Mouse (Mus musculus): ENCODE results near the gene Trim27. TPM values are rescaled to one million over a fixed set of nuclear protein-coding genes. Genes with fewer than 3 reads are reported as not detected.

Trim27 gene
- polyA plus RNA-seq, 1 experiment from 2014 or later: 111 TPM

DNA sequence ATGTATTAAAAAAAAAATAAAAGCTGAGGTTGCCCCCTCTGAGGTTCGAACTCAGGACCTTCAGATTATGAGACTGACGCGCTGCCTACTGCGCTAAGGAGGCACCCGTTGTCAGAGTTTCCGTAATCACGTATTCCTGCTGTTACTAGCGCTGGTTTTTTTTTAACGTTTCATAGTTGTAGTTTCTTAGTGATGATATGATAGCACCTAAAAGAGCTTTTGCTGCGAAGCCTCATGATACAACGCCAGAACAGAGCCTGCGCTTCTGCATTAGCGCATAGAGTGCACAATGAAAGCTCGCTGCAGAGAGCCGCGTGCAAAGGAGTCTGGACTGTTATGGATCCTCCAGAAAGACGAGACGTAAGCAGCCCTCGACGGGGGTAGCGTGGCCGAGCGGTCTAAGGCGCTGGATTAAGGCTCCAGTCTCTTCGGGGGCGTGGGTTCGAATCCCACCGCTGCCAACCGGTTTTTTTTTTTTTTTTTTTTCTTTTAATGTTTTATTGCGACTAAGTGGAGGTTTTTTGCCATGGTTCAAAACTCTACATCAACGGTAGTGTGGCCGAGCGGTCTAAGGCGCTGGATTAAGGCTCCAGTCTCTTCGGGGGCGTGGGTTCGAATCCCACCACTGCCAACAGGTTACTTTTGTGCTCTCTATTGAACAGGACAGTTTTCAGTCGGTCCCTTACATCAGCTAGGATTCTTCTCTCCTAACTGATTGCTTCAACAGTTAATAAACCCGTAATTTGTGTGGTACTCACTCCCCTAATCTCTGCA is 9.4 kb upstream of the Trim27 start:
- peak; percentile 79 for ATAC-seq (ENCODE audit: low read depth)
- H3K27ac ChIP-seq (replicated peaks; ENCODE audit: low read depth, low read length): no peak overlapping the region; the same call in 1 of the 2 replicates

DNA sequence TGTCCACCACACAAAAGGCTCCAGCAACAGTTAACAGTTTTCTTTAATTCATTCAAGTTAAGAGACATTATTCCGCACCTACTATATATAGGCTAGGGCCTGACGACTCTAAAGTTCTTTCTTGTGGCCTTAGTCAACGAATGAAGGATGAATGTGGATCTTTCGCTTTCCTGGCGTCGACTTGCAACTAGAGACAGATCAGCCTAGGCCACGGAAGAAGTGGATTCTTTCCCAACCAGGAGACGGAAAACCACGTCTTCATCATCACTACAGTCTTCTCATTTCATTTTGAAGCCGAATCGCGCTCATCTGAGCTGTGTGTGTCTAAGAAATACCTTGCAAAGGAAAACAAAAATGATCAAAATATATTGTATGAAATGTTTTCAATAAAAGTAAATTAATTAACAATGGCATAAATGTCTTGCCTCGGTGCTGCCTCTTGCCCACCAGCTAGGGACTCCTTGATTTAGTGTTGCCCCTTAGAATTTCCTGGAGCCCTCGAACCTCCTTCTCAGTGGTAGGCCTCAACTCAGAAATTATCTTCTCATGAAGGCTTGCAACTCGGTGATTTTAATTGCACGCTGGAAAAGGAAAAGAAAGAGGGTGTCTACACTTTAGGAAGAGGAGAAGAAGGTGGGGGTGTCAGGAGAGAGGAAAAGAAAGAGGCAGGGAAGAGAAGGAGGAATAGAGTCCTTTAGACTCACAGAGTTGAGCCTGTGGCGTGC is 8.7 kb upstream of the Trim27 start:
- no peaks in the 10 kb centered on the region for H3K27me3 ChIP-seq (replicated peaks; ENCODE audit: control insufficient read depth, insufficient read depth, low read length)
- DNase-seq (ENCODE audit: low spot score) (no peak), ATAC-seq (ENCODE audit: low read depth) (no peak)
- peak overlapping the region; percentile 97 for H3K4me2 ChIP-seq (ENCODE audit: low read depth, low read length)
- no peaks in the 10 kb centered on the region for H3K4me1 ChIP-seq (ENCODE audit: control insufficient read depth, insufficient read depth, low read length)
- peak overlapping the region; percentile 58 for H3K4me3 ChIP-seq (ENCODE audit: low read depth, low read length)
- no peak overlapping the region for H3K27ac ChIP-seq (replicated peaks; ENCODE audit: low read depth, low read length)
- 41% methylated on average over 17 of the region's 17 CpGs for WGBS
- H3K9ac ChIP-seq (ENCODE audit: low read depth, low read length): no peak overlapping the region
- no peaks in the 10 kb centered on the region for H3K9me3 ChIP-seq (ENCODE audit: control insufficient read depth, low read length)
- H3K36me3 ChIP-seq (ENCODE audit: control insufficient read depth, insufficient read depth, low read length): no peaks in the 10 kb centered on the region

More for the DNA sequence above, 9.4 kb upstream of the Trim27 start:
- Histone ChIP-seq H3K4me2 (ENCODE audit: low read depth, low read length) (peak overlapping the region; percentile 97), H3K4me1 (ENCODE audit: control insufficient read depth, insufficient read depth, low read length) (no peaks in the 10 kb centered on the region), H3K4me3 (ENCODE audit: low read depth, low read length) (peak overlapping the region; percentile 58), H3K36me3 (ENCODE audit: control insufficient read depth, insufficient read depth, low read length) (no peaks in the 10 kb centered on the region), H3K27me3 (replicated peaks; ENCODE audit: control insufficient read depth, insufficient read depth, low read length) (no peaks in the 10 kb centered on the region), H3K9me3 (ENCODE audit: control insufficient read depth, low read length) (no peaks in the 10 kb centered on the region), H3K9ac (ENCODE audit: low read depth, low read length) (peak overlapping the region; percentile 32; the same call in 1 of the 2 replicates)
- WGBS: under 1% methylated on average over 39 of the region's 39 CpGs
- peak; percentile 93 for DNase-seq (ENCODE audit: low spot score)

DNA sequence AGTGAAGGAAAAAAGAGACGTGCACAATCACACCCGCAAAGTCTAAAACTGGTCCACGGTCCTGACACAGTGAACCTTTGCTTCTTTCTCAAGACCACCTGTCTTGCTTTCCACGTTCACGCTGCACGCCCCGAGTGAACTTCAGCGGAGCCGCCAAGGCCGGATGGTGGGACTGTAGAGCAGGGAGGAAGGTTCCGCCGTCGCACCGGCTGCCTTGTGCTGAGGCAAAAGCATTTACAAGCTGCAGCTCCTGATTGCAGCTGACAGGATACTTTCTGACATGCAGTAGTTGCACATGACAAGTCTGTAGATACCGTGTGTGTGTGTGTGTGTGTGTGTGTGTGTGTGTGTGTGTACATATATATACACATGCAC is 8.1 kb upstream of the Trim27 start:
- Histone ChIP-seq H3K4me2 (ENCODE audit: low read depth, low read length) (peak overlapping the region; percentile 97), H3K27me3 (replicated peaks; ENCODE audit: control insufficient read depth, insufficient read depth, low read length) (no peaks in the 10 kb centered on the region), H3K27ac (replicated peaks; ENCODE audit: low read depth, low read length) (no peak overlapping the region), H3K9me3 (ENCODE audit: control insufficient read depth, low read length) (no peaks in the 10 kb centered on the region), H3K4me1 (ENCODE audit: control insufficient read depth, insufficient read depth, low read length) (no peaks in the 10 kb centered on the region), H3K36me3 (ENCODE audit: control insufficient read depth, insufficient read depth, low read length) (no peaks in the 10 kb centered on the region), H3K4me3 (ENCODE audit: low read depth, low read length) (peak overlapping the region; percentile 54), H3K9ac (ENCODE audit: low read depth, low read length) (no peak overlapping the region)
- DNase-seq (ENCODE audit: low spot score): peak; percentile 40
- 5% methylated on average over 15 of the region's 15 CpGs for WGBS
- ATAC-seq (ENCODE audit: low read depth): no peak

DNA sequence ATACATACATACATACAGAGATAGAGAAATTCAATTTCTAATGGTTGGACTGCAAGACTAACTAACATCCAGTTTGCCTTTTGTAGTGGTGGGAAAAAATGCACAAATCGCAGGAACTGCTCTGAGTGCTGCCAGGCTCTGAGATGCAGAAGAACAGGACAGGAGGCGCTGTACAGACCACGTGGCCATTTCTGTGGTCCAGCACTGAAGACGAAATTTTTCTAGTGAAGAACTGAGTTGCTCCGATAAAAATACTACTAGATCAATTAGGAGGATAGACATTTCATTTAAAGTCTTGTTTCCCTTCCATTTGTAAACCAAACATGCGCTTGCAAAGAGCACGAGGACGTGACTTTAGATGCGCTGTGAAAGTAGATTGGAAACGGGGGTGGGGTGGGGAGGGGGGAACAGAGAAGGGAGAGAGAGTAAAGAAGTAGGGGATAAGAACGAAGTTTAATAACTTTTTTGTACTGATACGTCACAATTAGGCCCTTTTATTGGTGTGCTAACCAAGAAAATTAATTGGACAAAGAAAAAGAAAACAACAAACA is 7.6 kb upstream of the Trim27 start:
- 0% methylated on average over 12 of the region's 12 CpGs for WGBS
- H3K4me2 ChIP-seq (ENCODE audit: low read depth, low read length): peak overlapping the region; percentile 97
- DNase-seq (ENCODE audit: low spot score): peak; percentile 87
- no peak overlapping the region; the same call in 1 of the 2 replicates for H3K27ac ChIP-seq (replicated peaks; ENCODE audit: low read depth, low read length)
- peak overlapping the region; percentile 61 for H3K9ac ChIP-seq (ENCODE audit: low read depth, low read length)
- peak overlapping the region; percentile 54 for H3K4me3 ChIP-seq (ENCODE audit: low read depth, low read length)
- H3K27me3 ChIP-seq (replicated peaks; ENCODE audit: control insufficient read depth, insufficient read depth, low read length): no peaks in the 10 kb centered on the region
- no peaks in the 10 kb centered on the region for H3K4me1 ChIP-seq (ENCODE audit: control insufficient read depth, insufficient read depth, low read length)
- no peaks in the 10 kb centered on the region for H3K36me3 ChIP-seq (ENCODE audit: control insufficient read depth, insufficient read depth, low read length)
- no peaks in the 10 kb centered on the region for H3K9me3 ChIP-seq (ENCODE audit: control insufficient read depth, low read length)
- ATAC-seq (ENCODE audit: low read depth): 0 out of 2 replicates have a peak, but pooled peaks have one; percentile 24

DNA sequence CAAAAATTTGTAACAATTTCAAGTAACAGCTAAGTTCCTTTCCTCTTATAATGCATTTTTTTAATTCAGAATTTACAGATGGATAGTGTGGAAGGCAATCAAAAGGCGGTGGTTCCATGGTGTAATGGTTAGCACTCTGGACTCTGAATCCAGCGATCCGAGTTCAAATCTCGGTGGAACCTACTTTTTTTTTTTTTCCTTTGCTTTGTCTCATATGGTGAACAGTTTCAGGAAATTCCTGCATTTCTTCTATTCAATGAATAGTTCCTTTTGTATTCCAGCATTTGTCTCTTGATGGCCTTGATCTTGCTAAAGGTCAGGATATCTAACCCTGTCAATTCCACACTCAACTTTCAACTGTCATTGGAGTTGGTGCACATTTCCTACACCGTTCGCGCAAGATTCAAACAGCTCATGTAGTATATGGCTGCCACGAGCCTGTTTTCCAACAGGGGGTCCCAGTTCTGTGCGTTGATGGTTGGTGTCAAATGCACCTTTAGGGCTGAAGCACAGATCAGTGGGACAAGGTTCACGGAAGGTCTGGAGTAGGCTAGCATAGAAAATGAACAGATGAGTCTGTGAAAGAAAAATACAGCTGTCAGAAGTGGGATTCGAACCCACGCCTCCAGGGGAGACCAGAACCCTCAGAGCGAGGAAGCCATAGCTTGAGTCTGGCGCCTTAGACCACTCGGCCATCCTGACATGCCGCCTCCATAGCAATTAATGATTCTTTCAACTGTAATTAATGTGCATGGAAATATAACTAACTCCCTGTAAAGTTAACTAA is 6.8 kb upstream of the Trim27 start:
- peak overlapping the region; percentile 54 for H3K4me3 ChIP-seq (ENCODE audit: low read depth, low read length)
- H3K9ac ChIP-seq (ENCODE audit: low read depth, low read length): peak overlapping the region; percentile 47; the same call in 1 of the 2 replicates
- DNase-seq (ENCODE audit: low spot score): peak; percentile 86
- no peaks in the 10 kb centered on the region for H3K4me1 ChIP-seq (ENCODE audit: control insufficient read depth, insufficient read depth, low read length)
- H3K27ac ChIP-seq (replicated peaks; ENCODE audit: low read depth, low read length): peak overlapping the region; percentile 67
- no peaks in the 10 kb centered on the region for H3K36me3 ChIP-seq (ENCODE audit: control insufficient read depth, insufficient read depth, low read length)
- peak overlapping the region; percentile 97 for H3K4me2 ChIP-seq (ENCODE audit: low read depth, low read length)
- no peaks in the 10 kb centered on the region for H3K27me3 ChIP-seq (replicated peaks; ENCODE audit: control insufficient read depth, insufficient read depth, low read length)
- peak; percentile 64 for ATAC-seq (ENCODE audit: low read depth)
- H3K9me3 ChIP-seq (ENCODE audit: control insufficient read depth, low read length): no peaks in the 10 kb centered on the region
- WGBS: under 1% methylated on average over 16 of the region's 16 CpGs

DNA sequence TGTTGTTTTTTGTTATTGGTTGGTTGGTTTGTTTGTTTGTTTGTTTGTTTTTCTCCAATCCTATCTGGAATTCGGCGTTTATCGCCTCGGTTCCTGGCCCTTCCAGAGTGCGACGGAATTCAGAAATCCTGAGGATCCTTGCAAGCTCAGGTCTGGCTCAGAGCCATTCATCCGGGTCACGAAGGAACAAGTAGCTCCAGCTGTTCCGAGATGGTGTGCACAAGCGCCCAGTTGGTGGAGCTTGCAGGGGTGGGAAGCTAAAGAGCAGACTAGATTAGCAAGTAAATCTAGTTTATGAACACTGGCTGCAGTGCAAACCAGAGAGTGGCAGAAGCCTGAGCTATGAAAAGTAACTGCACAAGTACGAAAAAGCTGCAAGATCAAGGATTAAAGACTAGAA is 6.2 kb upstream of the Trim27 start:
- H3K36me3 ChIP-seq (ENCODE audit: control insufficient read depth, insufficient read depth, low read length): no peaks in the 10 kb centered on the region
- H3K9ac ChIP-seq (ENCODE audit: low read depth, low read length): peak overlapping the region; percentile 47
- peak overlapping the region; percentile 97 for H3K4me2 ChIP-seq (ENCODE audit: low read depth, low read length)
- no peaks in the 10 kb centered on the region for H3K9me3 ChIP-seq (ENCODE audit: control insufficient read depth, low read length)
- H3K4me1 ChIP-seq (ENCODE audit: control insufficient read depth, insufficient read depth, low read length): no peaks in the 10 kb centered on the region
- H3K27me3 ChIP-seq (replicated peaks; ENCODE audit: control insufficient read depth, insufficient read depth, low read length): no peaks in the 10 kb centered on the region
- ATAC-seq (ENCODE audit: low read depth) (peak; percentile 64), DNase-seq (ENCODE audit: low spot score) (peak; percentile 97)
- WGBS: under 1% methylated on average over 11 of the region's 11 CpGs
- peak overlapping the region; percentile 67 for H3K27ac ChIP-seq (replicated peaks; ENCODE audit: low read depth, low read length)
- H3K4me3 ChIP-seq (ENCODE audit: low read depth, low read length): peak overlapping the region; percentile 54

DNA sequence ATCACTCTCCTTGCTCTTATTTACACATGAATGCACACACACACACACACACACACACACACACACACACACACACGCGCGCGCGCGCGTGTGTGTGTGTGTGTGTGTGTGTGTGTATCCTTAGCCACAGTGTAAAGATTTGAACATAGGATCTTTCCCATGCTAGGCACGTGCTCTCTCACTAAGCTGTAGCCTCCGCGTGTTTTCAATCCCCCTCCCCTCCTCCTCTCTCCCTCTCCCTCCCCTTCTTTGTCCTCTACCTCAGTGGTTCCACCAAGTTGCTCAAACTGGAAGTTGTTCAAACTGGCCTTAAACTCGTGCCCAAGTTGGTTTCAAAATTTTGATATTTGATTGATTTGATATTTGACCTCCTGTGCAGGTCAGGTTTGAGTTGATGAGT is 2.5 kb upstream of the Trim27 start:
- Histone ChIP-seq H3K4me3 (ENCODE audit: low read depth, low read length) (no peak overlapping the region), H3K4me2 (ENCODE audit: low read depth, low read length) (no peak overlapping the region), H3K27me3 (replicated peaks; ENCODE audit: control insufficient read depth, insufficient read depth, low read length) (no peaks in the 10 kb centered on the region), H3K4me1 (ENCODE audit: control insufficient read depth, insufficient read depth, low read length) (peaks cover 11% of the 10 kb centered on the region), H3K27ac (replicated peaks; ENCODE audit: low read depth, low read length) (no peak overlapping the region), H3K36me3 (ENCODE audit: control insufficient read depth, insufficient read depth, low read length) (peaks cover 2% of the 10 kb centered on the region; the same call in 1 of the 2 replicates), H3K9me3 (ENCODE audit: control insufficient read depth, low read length) (no peaks in the 10 kb centered on the region), H3K9ac (ENCODE audit: low read depth, low read length) (no peak overlapping the region)
- 66% methylated on average over 11 of the region's 11 CpGs for WGBS
- DNase-seq (ENCODE audit: low spot score) (no peak), ATAC-seq (ENCODE audit: low read depth) (no peak)

DNA sequence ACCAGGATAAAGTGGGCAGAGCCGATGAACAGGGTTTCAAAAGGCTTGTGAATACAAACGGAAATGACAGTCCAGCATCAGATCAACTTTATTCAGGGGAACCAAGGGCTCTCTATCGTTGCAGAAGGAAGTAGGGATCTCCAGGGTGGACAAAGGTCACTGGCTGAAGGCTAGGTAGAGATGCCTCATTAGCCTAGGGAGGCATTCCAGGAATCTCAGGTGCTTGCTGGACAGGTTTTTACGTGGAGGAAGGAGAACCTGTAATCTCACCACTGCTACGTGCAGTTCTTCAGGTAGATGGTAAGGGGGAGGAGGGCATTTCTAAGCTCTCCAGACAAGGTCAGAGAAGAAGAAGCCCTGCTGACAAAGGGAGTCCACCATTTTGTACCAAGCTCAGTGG is 1.6 kb upstream of the Trim27 start:
- DNase-seq (ENCODE audit: low spot score) (peak; percentile 39), ATAC-seq (ENCODE audit: low read depth) (no peak)
- H3K4me2 ChIP-seq (ENCODE audit: low read depth, low read length): no peak overlapping the region
- WGBS: 46% methylated on average over 5 of the region's 5 CpGs
- H3K4me1 ChIP-seq (ENCODE audit: control insufficient read depth, insufficient read depth, low read length): peaks cover 16% of the 10 kb centered on the region
- no peak overlapping the region for H3K27ac ChIP-seq (replicated peaks; ENCODE audit: low read depth, low read length)
- H3K27me3 ChIP-seq (replicated peaks; ENCODE audit: control insufficient read depth, insufficient read depth, low read length): no peaks in the 10 kb centered on the region
- peaks cover 11% of the 10 kb centered on the region for H3K36me3 ChIP-seq (ENCODE audit: control insufficient read depth, insufficient read depth, low read length)
- H3K9ac ChIP-seq (ENCODE audit: low read depth, low read length): no peak overlapping the region
- no peak overlapping the region for H3K4me3 ChIP-seq (ENCODE audit: low read depth, low read length)
- H3K9me3 ChIP-seq (ENCODE audit: control insufficient read depth, low read length): no peaks in the 10 kb centered on the region
